Mouse (Mus musculus) heart, embryonic 10.5 days (tissue): Measurements from ENCODE around the gene Mrpl47. TPM values are rescaled to one million over a fixed set of nuclear protein-coding genes. Genes with fewer than 3 reads are reported as not detected.

Experiments used
- DNase-seq: peaks from one replicate; pipeline ENCODE4 v3.0.0-alpha.2; 2017; ENCODE audit warnings: low spot score
- H3K27ac ChIP-seq: fragments of 300-500 bp; sonication (generic); 2 replicates; pipeline ENCODE4 v1.5.1; 2016; ENCODE audit warnings: mild to moderate bottlenecking
- H3K27me3 ChIP-seq: fragments of 300-500 bp; sonication (generic); 2 replicates; pipeline ENCODE4 v1.6.1; 2016; ENCODE audit warnings: mild to moderate bottlenecking; ENCODE audit not compliant: poor library complexity, insufficient read depth, severe bottlenecking
- H3K36me3 ChIP-seq: fragments of 300-500 bp; sonication (generic); 2 replicates; pipeline ENCODE4 v1.6.1; 2016; ENCODE audit warnings: mild to moderate bottlenecking, moderate library complexity
- H3K4me1 ChIP-seq: fragments of 300-500 bp; sonication (generic); 2 replicates; pipeline ENCODE4 v1.6.1; 2016; ENCODE audit warnings: mild to moderate bottlenecking
- H3K4me3 ChIP-seq: fragments of 300-500 bp; sonication (generic); 2 replicates; pipeline ENCODE4 v1.5.1; 2016; ENCODE audit warnings: mild to moderate bottlenecking, moderate library complexity
- H3K9me3 ChIP-seq: fragments of 300-500 bp; sonication (generic); 2 replicates; pipeline ENCODE4 v1.6.1; 2016; ENCODE audit warnings: mild to moderate bottlenecking, moderate library complexity
- WGBS: fragments of 180-500 bp; shearing (Covaris S2); methylation state at CpG from one replicate; pipeline ENCODE4 v1.1.7; 2016; 5-methylcytosine and 5-hydroxymethylcytosine counted together
- polyA plus RNA-seq: library from polyadenylated mRNA; unstranded; fragments of >200 nt; fragmentation: Nextera tagmentation; extraction: Ambion mirVana; gene quantifications from 2 replicates; pipeline ENCODE4 v1.2.1, GENCODE M21; 2016

The Mrpl47 gene
- polyA plus RNA-seq, 1 experiment from 2014 or later: 40.5 TPM

DNA sequence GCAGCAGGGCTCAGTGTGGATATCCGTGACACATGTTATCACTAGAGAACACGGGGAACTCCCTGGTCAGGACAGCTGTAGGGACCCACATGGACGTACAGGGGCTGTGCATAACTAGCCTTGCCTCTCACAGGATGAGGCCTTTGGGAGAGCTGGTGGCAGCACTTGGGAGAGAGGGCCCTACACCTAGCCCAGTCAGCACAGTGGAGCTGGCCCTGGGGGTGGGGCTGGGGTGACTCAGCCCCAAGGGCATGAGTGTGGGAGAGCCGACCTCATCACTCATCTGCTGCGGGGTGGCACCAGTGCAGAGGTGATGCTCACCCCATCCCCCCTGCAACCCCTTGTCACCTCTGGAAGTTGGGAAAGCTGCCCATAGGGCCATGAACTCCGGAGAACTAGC, 61.0 kb downstream of the Mrpl47 start:
- no peak overlapping the region for H3K27ac ChIP-seq
- H3K9me3 ChIP-seq: no peaks in the 10 kb centered on the region
- no peak overlapping the region for H3K4me3 ChIP-seq
- DNase-seq: no peak
- no peaks in the 10 kb centered on the region for H3K4me1 ChIP-seq
- H3K27me3 ChIP-seq: no peaks in the 10 kb centered on the region
- no peaks in the 10 kb centered on the region for H3K36me3 ChIP-seq
- WGBS: 84% methylated on average over 6 of the region's 6 CpGs

Other genes with a start within 250 kb of the Mrpl47 start
- gene Kcnmb3, start 245.4 kb downstream of the Mrpl47 start, polyA plus RNA-seq: not detected in 2 replicates
- 31.4 and 40.2 TPM in 2 replicates for gene Zfp639, start 227.3 kb downstream of the Mrpl47 start, polyA plus RNA-seq
- gene Mfn1, start 208.1 kb downstream of the Mrpl47 start, polyA plus RNA-seq: 45.6 and 65.3 TPM in 2 replicates
- 57.9 and 59.5 TPM in 2 replicates for gene Gnb4, start 121.0 kb downstream of the Mrpl47 start, polyA plus RNA-seq
- gene Actl6a, start 31.3 kb downstream of the Mrpl47 start, polyA plus RNA-seq: 131 and 187 TPM in 2 replicates
- 335 and 408 TPM in 2 replicates for gene Ndufb5, start 615 bp downstream of the Mrpl47 start, polyA plus RNA-seq
- 34.8 and 54.1 TPM in 2 replicates for gene Usp13, start 79.9 kb upstream of the Mrpl47 start, polyA plus RNA-seq